Mouse (Mus musculus) kidney, postnatal 10 days (tissue): ENCODE results near the gene Lyve1.

Source experiments
- DNase-seq: peaks from one replicate; pipeline ENCODE4 v3.0.0; 2021; ENCODE audit warnings: mixed read lengths

Lyve1 gene

DNA sequence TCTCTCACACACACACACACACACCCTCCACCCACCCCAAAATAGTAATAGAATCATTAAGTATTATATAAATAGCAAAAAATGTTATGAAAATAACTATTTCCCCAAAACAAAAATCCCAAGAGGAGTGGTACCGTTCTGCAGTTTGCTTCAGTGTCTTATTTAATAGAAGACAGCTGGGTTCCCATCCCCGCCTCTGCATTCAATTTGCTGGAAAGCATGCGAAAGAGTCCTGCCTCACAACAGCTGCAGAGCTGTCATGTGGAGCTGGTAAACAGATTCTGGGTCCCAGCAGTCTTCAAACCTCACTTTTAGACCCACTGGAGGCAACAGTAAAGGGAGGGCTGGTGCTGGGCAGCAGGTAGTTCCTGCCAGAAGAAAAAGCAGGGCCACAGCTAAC, 54.1 kb downstream of the Lyve1 start:
- DNase-seq, result peak; percentile 55

DNA sequence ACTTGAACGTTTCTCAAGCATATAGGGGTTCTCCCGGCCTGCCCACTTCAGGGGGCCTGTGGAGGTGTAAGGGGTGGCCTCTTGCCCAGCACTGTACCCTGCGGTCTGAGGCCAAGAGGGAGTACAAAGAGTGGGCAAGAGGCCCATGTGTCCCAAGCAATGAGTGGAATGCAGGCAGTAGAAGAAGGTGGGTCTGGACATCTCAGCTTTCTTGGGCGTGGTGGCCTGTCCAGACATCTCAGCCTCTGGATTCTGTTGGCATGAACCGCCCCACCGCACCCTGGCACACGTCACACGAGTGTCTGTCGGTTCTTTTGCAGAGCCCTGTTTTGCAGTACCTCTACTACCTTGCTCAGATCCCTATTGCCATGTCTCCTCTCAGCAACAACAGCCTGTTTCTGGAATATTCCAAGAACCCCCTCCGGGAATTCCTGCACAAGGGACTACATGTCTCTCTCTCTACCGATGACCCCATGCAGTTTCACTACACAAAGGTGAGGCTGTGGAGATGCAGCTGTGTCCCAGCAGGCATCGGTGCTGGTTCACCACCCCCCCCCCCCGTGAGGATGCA, 55.5 kb downstream of the Lyve1 start:
- DNase-seq, result peak; percentile 17

DNA sequence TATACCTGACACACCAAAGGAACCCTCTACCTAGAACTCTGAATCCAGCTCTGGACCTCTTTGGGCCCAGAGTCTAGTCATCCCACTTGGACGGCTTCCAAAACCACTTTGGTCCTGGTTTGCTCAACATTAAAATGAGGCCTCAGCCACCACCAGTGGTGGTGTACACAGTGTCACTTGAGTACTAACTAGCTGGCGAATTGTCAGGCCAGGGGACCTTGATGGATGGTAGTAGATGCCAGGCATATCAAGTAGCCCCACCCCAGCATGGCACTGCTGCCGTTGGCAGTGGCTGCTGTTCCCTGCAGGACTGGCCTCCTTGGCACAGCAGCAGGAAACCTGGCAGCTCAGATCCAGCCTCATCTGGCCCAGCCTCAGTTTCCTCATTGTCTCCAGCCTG, 58.8 kb downstream of the Lyve1 start:
- peak; percentile 27 for DNase-seq

DNA sequence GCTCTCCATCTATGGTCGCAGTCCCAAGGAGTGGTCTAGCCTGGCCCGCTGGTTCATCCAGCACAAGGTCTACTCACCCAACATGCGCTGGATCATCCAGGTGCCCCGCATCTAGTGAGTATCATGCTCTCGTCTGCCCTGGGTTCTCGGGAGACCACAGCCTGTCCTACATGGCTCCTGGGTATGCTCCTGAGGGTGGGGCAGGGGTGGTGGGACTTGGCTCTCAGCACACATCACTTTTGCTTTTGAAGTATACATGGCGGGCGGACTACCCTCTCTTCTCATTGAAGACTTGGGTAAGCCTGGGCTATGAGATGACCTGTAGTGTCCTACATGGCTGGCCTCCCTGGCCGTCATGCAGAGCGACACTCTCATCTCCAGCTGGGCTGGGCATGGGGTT, 59.9 kb downstream of the Lyve1 start:
- no peak for DNase-seq

DNA sequence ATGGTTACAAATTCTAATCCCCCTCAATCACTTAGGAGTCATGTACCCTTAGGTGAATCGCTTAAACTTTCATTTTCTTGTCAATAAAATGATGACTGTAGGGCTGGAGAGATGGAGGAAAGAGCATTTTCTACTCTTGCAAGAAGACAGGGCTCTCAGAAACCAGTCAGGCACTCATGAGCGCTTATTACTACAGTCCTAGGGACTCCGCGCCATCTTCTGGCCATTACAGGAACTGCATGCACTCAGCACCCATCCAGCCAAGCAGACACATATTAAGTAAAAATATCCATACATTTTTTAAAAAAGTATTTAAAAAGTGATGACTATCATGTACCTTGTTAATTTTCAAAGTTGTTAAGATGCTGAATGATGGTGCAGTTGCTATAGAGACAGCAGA, 62.0 kb downstream of the Lyve1 start:
- peak; percentile 92 for DNase-seq
